Mouse (Mus musculus) hindlimb bud, embryonic 11.5 days (tissue): ENCODE data around the gene Zfp750.

ENCODE experiments used
- DNase-seq: peaks from one replicate; pipeline ENCODE4 v3.0.0-alpha.2; 2012; ENCODE audit warnings: low read depth, low spot score; ENCODE audit errors: extremely low spot score

Gene Zfp750

GRCm38 (mm10) chr11:121542471-121542870 is 23.3 kb upstream of the Zfp750 start:
- no peak for DNase-seq

GRCm38 (mm10) chr11:121536528-121536927 is 17.4 kb upstream of the Zfp750 start:
- DNase-seq, result no peak

GRCm38 (mm10) chr11:121529747-121530146 is 10.6 kb upstream of the Zfp750 start:
- no peak for DNase-seq

- no peak for DNase-seq
Observed at GRCm38 (mm10) chr11:121524191-121524590, 5.1 kb upstream of the Zfp750 start.

DNA sequence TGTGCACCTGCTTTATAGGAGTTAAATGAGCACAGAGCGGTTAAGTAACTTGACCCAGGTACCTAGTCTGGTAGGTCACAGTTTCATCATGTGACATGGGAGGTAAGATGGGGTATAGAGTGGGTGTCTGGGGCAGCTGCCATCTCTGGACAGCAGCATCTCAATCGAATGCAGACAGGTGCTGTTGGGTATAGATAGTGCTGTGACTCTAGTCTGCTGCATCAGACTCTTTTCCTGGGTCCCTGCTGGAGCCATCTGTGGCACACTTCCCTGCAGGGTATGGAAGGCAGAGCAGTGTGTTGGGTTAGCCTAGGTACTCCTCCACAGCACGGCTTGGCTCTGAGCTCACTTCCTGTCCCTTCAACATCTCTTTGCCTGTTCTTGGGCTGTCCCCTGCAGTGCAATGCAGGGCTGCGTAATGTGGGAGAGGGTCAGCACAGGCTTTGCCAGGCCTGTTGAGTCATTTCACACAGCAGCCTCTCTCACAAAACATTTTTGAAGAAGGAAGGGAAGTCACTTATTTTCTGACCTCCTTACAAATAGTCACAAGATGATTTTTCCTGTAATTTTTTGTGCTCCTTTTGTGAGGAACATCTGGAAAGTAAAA is 3.1 kb upstream of the Zfp750 start:
- DNase-seq, result no peak

DNA sequence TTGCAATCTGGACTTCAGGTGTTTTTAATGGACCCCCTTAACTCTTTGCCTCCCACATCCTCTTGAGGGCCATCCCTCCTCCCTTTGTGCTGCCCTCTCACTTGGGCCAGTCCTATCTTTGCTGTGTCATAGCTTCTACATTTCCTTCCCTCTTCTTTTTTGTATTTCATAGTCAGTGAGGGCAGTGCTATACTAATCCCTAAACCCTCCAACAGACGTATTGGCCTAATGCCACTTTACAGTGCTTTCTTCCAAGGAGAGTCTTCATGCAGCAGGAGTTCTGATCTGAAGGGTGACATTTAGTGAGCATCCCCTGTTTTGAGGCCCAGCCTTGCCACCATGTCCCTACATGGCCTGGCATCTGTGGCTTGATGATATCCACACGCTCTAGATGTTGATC is 1.6 kb upstream of the Zfp750 start:
- DNase-seq, result no peak

GRCm38 (mm10) chr11:121519703-121520102 is 570 bp upstream of the Zfp750 start:
- no peak for DNase-seq

DNA sequence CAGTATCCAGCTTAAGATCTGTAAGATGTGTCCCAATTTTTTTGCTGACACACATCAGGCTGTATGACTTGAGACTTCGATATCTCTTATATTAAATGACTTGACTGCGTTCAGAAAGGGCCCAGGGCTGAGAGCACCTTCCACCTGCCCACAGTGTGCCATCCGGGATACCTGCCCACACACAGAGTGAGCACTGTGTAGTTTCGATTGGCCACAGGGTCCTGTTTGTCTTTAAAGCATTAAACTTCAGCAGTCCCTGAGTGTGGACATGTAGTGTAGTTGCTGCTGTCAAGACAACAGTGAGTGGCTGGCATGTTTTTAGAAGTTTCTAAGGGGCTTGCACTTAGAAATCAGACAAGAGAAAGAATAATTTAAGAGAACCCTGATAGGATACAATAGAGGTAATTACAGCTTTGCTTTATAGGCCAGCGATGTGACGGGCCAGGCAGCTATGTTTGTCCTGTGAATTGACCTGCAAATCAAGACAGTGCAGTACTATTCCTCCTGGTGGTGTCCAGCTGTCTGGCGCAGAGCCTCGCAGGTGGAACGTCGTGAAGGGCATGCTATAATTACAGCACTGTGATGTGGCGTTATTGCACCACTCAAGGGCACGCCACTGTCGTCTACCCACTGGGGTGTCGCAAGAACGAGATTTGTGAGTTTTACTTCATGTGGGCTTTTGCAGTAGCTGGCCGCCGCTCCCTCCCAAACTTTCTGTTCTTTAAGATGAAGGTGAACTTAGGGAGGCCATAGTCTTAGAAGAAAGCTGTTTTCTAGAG is 1.3 kb downstream of the Zfp750 start:
- no peak for DNase-seq

GRCm38 (mm10) chr11:121516906-121517305 is 2.2 kb downstream of the Zfp750 start:
- DNase-seq, result no peak

- DNase-seq, result no peak
Observed at GRCm38 (mm10) chr11:121515996-121516395, 3.1 kb downstream of the Zfp750 start.

- DNase-seq, result no peak
Observed at GRCm38 (mm10) chr11:121512896-121513572, 6.1 kb downstream of the Zfp750 start.

GRCm38 (mm10) chr11:121510512-121511246 is 8.5 kb downstream of the Zfp750 start:
- DNase-seq, result no peak

DNA sequence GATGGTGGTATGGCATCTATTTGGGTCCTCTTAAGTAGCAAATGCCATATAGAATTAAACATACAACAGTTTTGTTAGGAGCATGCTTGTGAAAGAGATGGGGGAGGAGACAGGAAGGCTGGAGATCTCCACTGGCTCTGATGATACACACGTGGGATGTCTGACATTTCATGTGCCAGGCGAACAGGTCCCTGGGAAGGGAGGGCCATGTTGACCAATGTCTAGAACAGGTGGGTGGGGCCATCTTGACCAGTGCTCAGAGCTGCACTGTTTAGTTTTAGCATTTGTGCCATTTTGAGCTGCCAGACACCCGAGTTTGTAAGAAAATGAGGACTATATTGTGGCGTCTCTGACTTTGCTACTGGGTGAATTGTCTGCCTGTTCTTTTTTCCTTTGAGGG is 10.7 kb downstream of the Zfp750 start:
- no peak for DNase-seq

GRCm38 (mm10) chr11:121502000-121502860 is 16.9 kb downstream of the Zfp750 start:
- DNase-seq, result no peak

DNA sequence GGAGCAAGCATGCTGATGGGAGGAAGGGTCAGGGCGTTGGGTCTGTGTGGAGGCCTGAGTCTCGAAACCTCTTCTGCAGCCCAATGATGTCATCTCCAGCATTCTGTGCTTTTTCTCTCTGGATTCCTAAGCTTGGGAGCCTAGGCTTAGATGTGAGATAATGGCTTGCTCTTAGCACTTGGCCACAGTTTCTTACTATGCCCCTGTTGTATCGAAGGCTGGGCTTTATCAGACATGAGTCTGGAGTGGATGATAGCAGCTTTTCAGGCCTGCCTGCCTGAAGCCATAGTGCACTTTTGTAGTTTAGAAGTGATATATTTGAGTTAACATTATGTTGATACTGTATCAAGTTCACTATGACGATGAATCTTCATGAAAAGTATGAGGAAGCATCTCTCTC is 17.6 kb downstream of the Zfp750 start:
- DNase-seq, result no peak

DNA sequence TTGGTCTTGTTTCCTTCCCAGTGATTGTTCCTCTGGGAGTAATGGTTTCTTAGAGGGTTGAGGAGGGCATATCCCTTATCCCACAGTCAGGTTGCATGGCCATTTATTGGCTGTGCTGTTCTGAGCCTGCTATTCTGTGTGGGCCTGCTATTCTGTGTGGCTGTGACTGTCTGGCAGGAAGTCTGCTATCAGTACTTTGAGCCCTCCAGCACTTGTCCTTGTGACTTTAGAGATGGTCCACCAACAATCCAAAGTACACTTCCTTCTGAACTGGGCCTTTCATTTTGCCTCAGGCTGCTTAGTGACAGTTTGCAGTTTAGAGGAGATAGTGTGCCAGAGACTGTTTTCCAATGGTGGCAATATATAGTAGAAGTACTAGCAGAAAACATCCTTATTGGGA is 18.5 kb downstream of the Zfp750 start:
- DNase-seq, result no peak

GRCm38 (mm10) chr11:121490651-121491050 is 28.5 kb downstream of the Zfp750 start:
- no peak for DNase-seq

GRCm38 (mm10) chr11:121485882-121486281 is 33.3 kb downstream of the Zfp750 start:
- no peak for DNase-seq

DNA sequence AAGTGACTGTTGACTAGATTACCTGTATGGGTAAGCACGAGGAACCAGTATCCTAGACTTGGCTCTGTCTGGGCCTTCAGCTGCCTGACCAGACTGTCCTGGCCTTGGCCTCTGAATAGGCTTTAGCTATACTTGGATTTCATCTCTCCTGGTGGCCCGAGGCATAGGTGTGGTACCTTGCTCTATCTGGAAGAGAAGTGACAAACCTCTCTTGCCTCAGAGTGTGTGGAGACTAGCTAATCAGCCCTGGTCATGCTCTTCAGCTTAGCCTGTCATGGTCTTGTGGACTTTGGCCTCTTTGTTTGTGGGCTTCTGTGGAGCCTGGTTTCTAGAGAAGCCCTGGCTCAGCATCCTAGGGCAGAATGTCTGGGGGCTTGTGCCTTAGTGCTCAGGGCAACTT is 38.0 kb downstream of the Zfp750 start:
- DNase-seq, result no peak

DNA sequence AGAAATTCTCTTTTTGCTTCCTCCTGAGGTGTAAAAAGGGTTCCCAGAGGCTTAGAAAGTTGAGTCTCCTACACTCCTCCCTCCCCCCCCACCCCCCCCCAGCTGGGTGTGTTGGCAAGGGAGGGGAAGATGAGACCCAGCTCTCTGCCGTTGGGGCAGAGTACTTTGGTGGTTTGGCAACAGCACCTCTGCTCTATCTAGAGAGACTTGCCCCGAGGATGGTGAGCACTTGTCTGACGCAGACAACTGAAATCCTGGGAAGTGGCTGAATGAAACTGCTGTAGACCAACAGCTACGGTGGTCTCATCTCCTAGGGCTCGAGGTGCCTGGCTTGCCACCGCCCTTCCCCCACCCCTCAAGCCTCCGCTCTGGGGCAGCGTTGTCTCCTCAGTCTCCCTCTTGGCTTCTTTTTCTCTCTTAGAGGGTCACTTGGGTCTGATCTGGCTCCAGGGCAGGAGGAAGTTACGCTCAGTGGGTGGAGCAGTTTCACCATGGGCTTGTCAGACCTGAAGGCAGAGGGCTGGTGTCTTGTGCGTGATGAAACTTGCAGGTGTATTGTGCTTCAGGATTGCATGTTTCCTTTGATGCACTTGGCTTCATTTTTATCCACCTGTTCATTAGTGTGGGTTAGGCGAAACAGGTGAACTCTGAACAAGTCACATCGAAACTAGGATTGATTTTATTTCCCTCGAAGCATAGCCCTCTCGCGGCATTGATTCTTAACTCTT is 39.5 kb downstream of the Zfp750 start:
- DNase-seq, result no peak
